Mouse (Mus musculus): ENCODE measurements around the gene Rbm8a. TPM values are rescaled to one million over a fixed set of nuclear protein-coding genes. Genes with fewer than 3 reads are reported as not detected.

Rbm8a gene
- polyA plus RNA-seq, 1 experiment from 2014 or later: 196 TPM

DNA sequence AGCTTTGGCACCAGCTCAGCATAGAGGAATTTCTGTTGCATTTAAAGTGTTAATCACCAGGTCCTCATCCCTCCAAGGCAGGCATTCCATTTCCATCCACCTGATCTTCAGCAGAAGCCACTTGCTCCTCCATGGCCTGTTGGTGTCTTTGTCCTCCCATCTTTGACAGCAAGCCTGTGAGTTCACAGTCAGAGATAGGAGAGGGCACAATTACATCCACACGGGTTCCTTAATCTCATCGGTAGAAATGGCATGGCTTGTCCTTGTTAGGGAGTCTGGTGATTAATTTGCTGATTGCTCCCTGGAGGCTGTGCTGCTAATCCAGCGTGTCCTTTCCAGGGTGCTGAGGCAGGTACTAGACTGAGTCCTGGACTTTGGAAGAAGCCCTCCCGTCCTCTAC lies 43.8 kb downstream of the Rbm8a start:
- Histone ChIP-seq H3K9ac (ENCODE audit: low read depth, low read length) (no peak overlapping the region), H3K4me2 (no peak overlapping the region), H3K4me3 (ENCODE audit: low read depth, low read length) (no peak overlapping the region), H3K4me1 (replicated peaks; ENCODE audit: control insufficient read depth, insufficient read depth, low read length) (no peaks in the 10 kb centered on the region), H3K27ac (ENCODE audit: low read depth, low read length) (no peak overlapping the region), H3K27me3 (replicated peaks; ENCODE audit: control insufficient read depth, insufficient read depth, low read length) (peaks cover 7% of the 10 kb centered on the region; the same call in 1 of the 2 replicates), H3K36me3 (ENCODE audit: control insufficient read depth, insufficient read depth, low read length) (no peaks in the 10 kb centered on the region), H3K9me3 (ENCODE audit: control insufficient read depth, low read length) (no peaks in the 10 kb centered on the region)
- DNase-seq (ENCODE audit: low spot score) (no peak), ATAC-seq (replicated peaks; ENCODE audit: low FRiP score) (no peak)
- WGBS: 62% methylated on average over 4 of the region's 4 CpGs

DNA sequence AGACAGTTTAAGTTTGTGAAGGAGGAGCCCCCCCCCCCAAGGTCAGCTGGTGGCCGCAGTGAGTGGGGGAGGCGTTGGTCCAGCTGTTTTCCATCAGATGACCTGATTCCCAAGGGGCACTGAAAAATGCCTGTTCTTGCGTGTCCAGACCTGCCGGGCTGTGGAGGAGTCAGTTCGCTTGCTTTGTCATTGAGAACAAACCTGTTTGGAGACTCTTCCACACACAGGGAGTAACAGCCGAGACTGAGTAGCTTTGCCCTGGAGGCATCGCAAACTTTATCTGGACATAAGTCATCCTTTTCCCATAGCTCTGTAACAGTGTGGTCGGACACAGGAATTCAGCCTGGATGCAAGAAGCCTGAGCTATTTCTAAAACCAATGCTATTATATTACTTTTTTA lies 44.7 kb downstream of the Rbm8a start:
- Histone ChIP-seq H3K27ac (ENCODE audit: low read depth, low read length) (no peak overlapping the region), H3K4me3 (ENCODE audit: low read depth, low read length) (no peak overlapping the region)
- ATAC-seq (replicated peaks; ENCODE audit: low FRiP score): no peak

DNA sequence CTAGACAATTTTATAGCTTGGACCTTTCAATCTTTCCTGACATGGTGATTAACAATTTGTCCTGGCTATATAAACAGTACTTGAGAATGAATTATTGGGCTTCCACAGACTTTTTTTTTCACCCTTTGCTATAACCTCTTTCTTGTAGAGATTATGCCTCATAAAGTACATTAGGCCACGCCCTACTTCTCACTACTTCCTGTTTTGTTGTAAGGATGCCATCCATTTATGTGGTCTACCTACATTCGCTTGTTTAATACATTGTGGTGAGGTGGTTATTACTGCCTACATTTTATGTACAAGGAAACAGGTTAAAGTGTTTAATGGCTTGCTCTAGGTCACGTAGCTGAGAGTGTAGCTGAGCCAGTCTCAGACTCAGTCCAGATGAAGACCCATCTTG lies 45.4 kb downstream of the Rbm8a start:
- no peaks in the 10 kb centered on the region for H3K36me3 ChIP-seq (ENCODE audit: control insufficient read depth, insufficient read depth, low read length)
- peaks cover 8% of the 10 kb centered on the region for H3K4me1 ChIP-seq (replicated peaks; ENCODE audit: control insufficient read depth, insufficient read depth, low read length)
- no peaks in the 10 kb centered on the region for H3K9me3 ChIP-seq (ENCODE audit: control insufficient read depth, low read length)
- H3K9ac ChIP-seq (ENCODE audit: low read depth, low read length): no peak overlapping the region
- WGBS: 79% methylated on average over 3 of the region's 3 CpGs
- H3K4me3 ChIP-seq (ENCODE audit: low read depth, low read length): no peak overlapping the region
- peaks cover 9% of the 10 kb centered on the region for H3K27me3 ChIP-seq (replicated peaks; ENCODE audit: control insufficient read depth, insufficient read depth, low read length)
- ATAC-seq (replicated peaks; ENCODE audit: low FRiP score): no peak
- no peak overlapping the region for H3K27ac ChIP-seq (ENCODE audit: low read depth, low read length)
- no peak for DNase-seq (ENCODE audit: low spot score)
- H3K4me2 ChIP-seq: no peak overlapping the region

More for the DNA sequence above, 44.7 kb downstream of the Rbm8a start:
- Histone ChIP-seq H3K27me3 (replicated peaks; ENCODE audit: control insufficient read depth, insufficient read depth, low read length) (peaks cover 7% of the 10 kb centered on the region; the same call in 1 of the 2 replicates), H3K4me2 (no peak overlapping the region), H3K4me1 (replicated peaks; ENCODE audit: control insufficient read depth, insufficient read depth, low read length) (peaks cover 5% of the 10 kb centered on the region), H3K9me3 (ENCODE audit: control insufficient read depth, low read length) (no peaks in the 10 kb centered on the region), H3K36me3 (ENCODE audit: control insufficient read depth, insufficient read depth, low read length) (no peaks in the 10 kb centered on the region), H3K9ac (ENCODE audit: low read depth, low read length) (no peak overlapping the region)
- 65% methylated on average over 8 of the region's 8 CpGs for WGBS
- no peak for DNase-seq (ENCODE audit: low spot score)

- 58% methylated on average over 3 of the region's 3 CpGs for WGBS
- H3K9me3 ChIP-seq (ENCODE audit: control insufficient read depth, low read length): no peaks in the 10 kb centered on the region
- no peak overlapping the region for H3K4me2 ChIP-seq
- no peak overlapping the region for H3K27ac ChIP-seq (ENCODE audit: low read depth, low read length)
- no peak overlapping the region for H3K9ac ChIP-seq (ENCODE audit: low read depth, low read length)
- ATAC-seq (replicated peaks; ENCODE audit: low FRiP score) (no peak), DNase-seq (ENCODE audit: low spot score) (no peak)
- H3K4me1 ChIP-seq (replicated peaks; ENCODE audit: control insufficient read depth, insufficient read depth, low read length): peaks cover 8% of the 10 kb centered on the region
- H3K4me3 ChIP-seq (ENCODE audit: low read depth, low read length): no peak overlapping the region
- peaks cover 14% of the 10 kb centered on the region for H3K27me3 ChIP-seq (replicated peaks; ENCODE audit: control insufficient read depth, insufficient read depth, low read length)
- H3K36me3 ChIP-seq (ENCODE audit: control insufficient read depth, insufficient read depth, low read length): no peaks in the 10 kb centered on the region
These were observed 46.0 kb downstream of the Rbm8a start for GRCm38 (mm10) chr3:96675690-96676089.

DNA sequence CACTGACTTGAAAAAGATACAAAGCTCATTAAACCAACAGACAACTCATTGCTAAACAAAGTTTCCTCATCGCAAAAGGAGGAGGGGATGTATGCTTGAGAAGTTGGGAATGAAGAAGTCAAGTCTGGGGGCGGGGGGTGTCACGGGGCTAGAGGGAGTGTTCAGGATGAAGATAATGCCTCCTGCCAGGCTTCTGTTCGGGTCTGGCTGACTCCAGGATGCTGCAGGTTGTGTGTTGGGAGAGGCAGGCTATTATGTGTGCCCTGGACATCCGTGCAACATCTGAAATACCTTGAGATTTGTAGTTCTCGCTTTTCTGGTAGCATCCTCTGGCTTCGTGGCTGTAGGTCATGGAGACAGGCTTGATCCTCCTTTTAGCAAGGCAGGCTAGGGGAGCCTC lies 48.7 kb downstream of the Rbm8a start:
- H3K27me3 ChIP-seq (replicated peaks; ENCODE audit: control insufficient read depth, insufficient read depth, low read length): peaks cover 19% of the 10 kb centered on the region
- ATAC-seq (replicated peaks; ENCODE audit: low FRiP score): no peak
- WGBS: 64% methylated on average over 7 of the region's 7 CpGs

GRCm38 (mm10) chr3:96679159-96679674 lies 49.5 kb downstream of the Rbm8a start:
- Histone ChIP-seq H3K27me3 (replicated peaks; ENCODE audit: control insufficient read depth, insufficient read depth, low read length) (peaks cover 26% of the 10 kb centered on the region), H3K4me1 (replicated peaks; ENCODE audit: control insufficient read depth, insufficient read depth, low read length) (peaks cover 8% of the 10 kb centered on the region), H3K4me2 (no peak overlapping the region), H3K27ac (ENCODE audit: low read depth, low read length) (no peak overlapping the region), H3K9me3 (ENCODE audit: control insufficient read depth, low read length) (no peaks in the 10 kb centered on the region), H3K36me3 (ENCODE audit: control insufficient read depth, insufficient read depth, low read length) (no peaks in the 10 kb centered on the region), H3K4me3 (ENCODE audit: low read depth, low read length) (no peak overlapping the region), H3K9ac (ENCODE audit: low read depth, low read length) (no peak overlapping the region)
- WGBS: 15% methylated on average over 5 of the region's 5 CpGs
- ATAC-seq (replicated peaks; ENCODE audit: low FRiP score) (peak; percentile 65), DNase-seq (ENCODE audit: low spot score) (no peak)

More for the DNA sequence above, 48.7 kb downstream of the Rbm8a start:
- Histone ChIP-seq H3K4me3 (ENCODE audit: low read depth, low read length) (no peak overlapping the region), H3K36me3 (ENCODE audit: control insufficient read depth, insufficient read depth, low read length) (no peaks in the 10 kb centered on the region), H3K4me1 (replicated peaks; ENCODE audit: control insufficient read depth, insufficient read depth, low read length) (peaks cover 8% of the 10 kb centered on the region), H3K9me3 (ENCODE audit: control insufficient read depth, low read length) (no peaks in the 10 kb centered on the region), H3K9ac (ENCODE audit: low read depth, low read length) (no peak overlapping the region), H3K4me2 (no peak overlapping the region), H3K27ac (ENCODE audit: low read depth, low read length) (no peak overlapping the region)
- no peak for DNase-seq (ENCODE audit: low spot score)

DNA sequence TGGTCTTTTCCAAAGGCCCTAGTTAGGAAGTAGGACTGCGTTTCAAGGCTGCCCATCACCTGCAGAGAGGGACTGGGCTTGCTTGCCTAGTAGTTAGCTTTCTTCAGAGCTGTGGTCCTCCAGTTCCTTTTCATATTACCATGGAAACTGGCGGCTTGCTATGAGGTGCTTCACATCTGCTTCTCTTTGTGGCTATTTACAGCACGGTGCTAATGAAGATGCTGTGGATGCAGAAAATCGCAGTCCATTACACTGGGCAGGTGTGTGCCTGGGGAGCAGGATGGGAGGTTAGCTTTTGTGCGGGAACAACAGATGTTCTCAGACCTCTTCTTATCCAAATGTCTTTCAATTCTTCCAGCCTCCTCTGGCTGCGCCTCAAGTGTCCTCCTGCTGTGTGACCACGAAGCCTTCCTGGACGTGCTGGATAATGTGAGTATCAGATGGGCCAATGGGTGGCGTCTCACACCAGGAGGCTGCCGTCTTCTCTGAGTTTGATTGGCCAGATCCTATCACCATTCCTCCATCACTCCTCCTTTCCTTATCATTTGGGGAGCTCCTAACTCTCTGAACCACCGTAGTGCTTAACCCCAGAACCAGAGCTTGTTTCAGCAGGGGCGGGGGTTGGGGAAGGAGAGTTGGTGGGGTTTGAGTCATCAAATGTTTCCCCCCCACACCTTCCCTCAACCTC lies 50.7 kb downstream of the Rbm8a start:
- WGBS: 21% methylated on average over 12 of the region's 12 CpGs
- Histone ChIP-seq H3K4me3 (ENCODE audit: low read depth, low read length) (no peak overlapping the region), H3K27me3 (replicated peaks; ENCODE audit: control insufficient read depth, insufficient read depth, low read length) (peaks cover 38% of the 10 kb centered on the region), H3K4me2 (no peak overlapping the region), H3K9me3 (ENCODE audit: control insufficient read depth, low read length) (no peaks in the 10 kb centered on the region), H3K4me1 (replicated peaks; ENCODE audit: control insufficient read depth, insufficient read depth, low read length) (peaks cover 8% of the 10 kb centered on the region), H3K9ac (ENCODE audit: low read depth, low read length) (no peak overlapping the region), H3K36me3 (ENCODE audit: control insufficient read depth, insufficient read depth, low read length) (no peaks in the 10 kb centered on the region), H3K27ac (ENCODE audit: low read depth, low read length) (no peak overlapping the region)
- no peak for DNase-seq (ENCODE audit: low spot score)
- no peak for ATAC-seq (replicated peaks; ENCODE audit: low FRiP score)
